12 mouse cellular contexts compared by ENCODE assay signal in the genomic region with DNA sequence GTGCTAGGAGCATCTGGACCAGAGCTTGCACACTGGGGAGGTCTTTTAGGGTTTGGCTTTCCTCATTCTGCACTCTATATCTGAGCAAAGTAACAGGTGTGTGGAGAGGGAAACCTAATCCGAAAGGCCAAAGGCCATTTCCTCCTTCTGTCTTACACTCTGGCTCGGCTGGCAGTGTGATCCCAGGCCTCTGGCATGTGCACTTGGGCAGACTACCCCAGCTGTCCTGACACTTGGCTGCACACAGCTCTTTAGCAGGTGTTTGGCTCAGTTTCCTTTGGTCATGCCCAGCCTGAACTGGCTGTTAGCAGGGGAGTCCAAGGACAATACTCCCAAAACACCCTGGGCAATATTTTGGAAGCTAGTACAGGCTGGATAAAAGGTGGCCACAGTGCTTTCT. TPM values are rescaled to one million over a fixed set of nuclear protein-coding genes. Genes with fewer than 3 reads are reported as not detected.
DNase-seq lines count a peak whose midpoint lies in the region; ATAC-seq and TF ChIP-seq lines count a peak whose summit lies in the region.
"Had no signal": no experiment of that assay in that cellular context is flagged by ENCODE, and none has a peak within 500 bp of the region (broad histone marks: within the 10 kb centered on the region; RNA-seq: fewer than 3 reads in every experiment).

No protein-coding gene starts in this region.

- no peaks in the 10 kb centered on the region for H3K27me3 ChIP-seq in liver, adult 2 months (ENCODE audit: control insufficient read depth, insufficient read depth, low read length)
- no peaks in the 10 kb centered on the region for H3K27me3 ChIP-seq in liver, embryonic 12.5 days (replicated peaks)
- H3K27me3 ChIP-seq in heart, postnatal 0 days (ENCODE audit: control insufficient read depth, insufficient read depth, low read length), result no peaks in the 10 kb centered on the region
- H3K27me3 ChIP-seq: stomach, embryonic 15.5 days had no signal

- peak; percentile 36 for DNase-seq in embryo, embryonic 10 days (ENCODE audit: low spot score)
- DNase-seq in embryo, embryonic 9.5 days (ENCODE audit: extremely low spot score), result no peak
- peak; percentile 83 for DNase-seq in liver, adult 2 months (ENCODE audit: extremely low read depth, low read depth, low spot score)
- no peak for DNase-seq in heart, postnatal 0 days (ENCODE audit: low spot score)
- peak; percentile 49 to 56 for DNase-seq in kidney, postnatal 36 days
- DNase-seq in adrenal gland, postnatal 25 days, result no peak
- DNase-seq in thymus, adult 18-20 months, result no peak

- peaks cover 53% of the 10 kb centered on the region for H3K36me3 ChIP-seq in liver, adult 2 months (ENCODE audit: control insufficient read depth, insufficient read depth, low read length)
- H3K36me3 ChIP-seq in liver, embryonic 12.5 days, result peaks cover 8% of the 10 kb centered on the region; the same call in 1 of the 2 replicates
- peaks cover 77% of the 10 kb centered on the region for H3K36me3 ChIP-seq in heart, postnatal 0 days (replicated peaks; ENCODE audit: control insufficient read depth, insufficient read depth, low read length)
- H3K36me3 ChIP-seq: stomach, embryonic 15.5 days had no signal

- no peak overlapping the region for H3K9ac ChIP-seq in liver, adult 2 months (ENCODE audit: low read depth, low read length)
- no peak overlapping the region for H3K9ac ChIP-seq in liver, embryonic 12.5 days
- no peak overlapping the region for H3K9ac ChIP-seq in heart, postnatal 0 days (replicated peaks; ENCODE audit: low read depth, low read length)
- H3K9ac ChIP-seq: liver, embryonic 14.5 days; stomach, embryonic 15.5 days had no signal

- no peak for TF ChIP-seq CTCF in liver, adult 2 months (IDR thresholded peaks at IDR 0.05; ENCODE audit: low read depth, low read length)
- no peak for TF ChIP-seq CTCF in heart, postnatal 0 days (IDR thresholded peaks at IDR 0.05; ENCODE audit: low read depth)

- no peaks in the 10 kb centered on the region; the same call in 1 of the 2 replicates for H3K4me1 ChIP-seq in liver, adult 2 months (ENCODE audit: control insufficient read depth, insufficient read depth, low read length)
- H3K4me1 ChIP-seq in liver, embryonic 12.5 days, result no peaks in the 10 kb centered on the region
- peaks cover 10% of the 10 kb centered on the region for H3K4me1 ChIP-seq in heart, postnatal 0 days (ENCODE audit: control insufficient read depth, insufficient read depth)
- H3K4me1 ChIP-seq: stomach, embryonic 15.5 days had no signal

- no peak for TF ChIP-seq EP300 in heart, postnatal 0 days (IDR thresholded peaks at IDR 0.05; ENCODE audit: low read depth)

- H3K4me3 ChIP-seq in liver, adult 2 months (ENCODE audit: insufficient read depth, low read depth, low read length), result no peak overlapping the region
- H3K4me3 ChIP-seq in liver, embryonic 12.5 days, result no peak overlapping the region
- no peak overlapping the region for H3K4me3 ChIP-seq in heart, postnatal 0 days (ENCODE audit: low read depth, low read length)
- H3K4me3 ChIP-seq: stomach, embryonic 15.5 days had no signal

- H3K4me2 ChIP-seq in liver, embryonic 12.5 days, result no peak overlapping the region
- H3K4me2 ChIP-seq in heart, postnatal 0 days (ENCODE audit: low read depth, low read length), result no peak overlapping the region
- H3K4me2 ChIP-seq: stomach, embryonic 15.5 days had no signal

- H3K79me2 ChIP-seq in liver, adult 2 months (ENCODE audit: control insufficient read depth, insufficient read depth, low read length), result no peaks in the 10 kb centered on the region

- 0 out of 2 replicates have a peak overlapping the region, but pooled peaks have one; percentile 36 for H3K27ac ChIP-seq in liver, adult 2 months (replicated peaks; ENCODE audit: insufficient read depth, low read depth, low read length)
- H3K27ac ChIP-seq in liver, embryonic 12.5 days, result no peak overlapping the region
- H3K27ac ChIP-seq in heart, postnatal 0 days (ENCODE audit: low read depth), result no peak overlapping the region
- H3K27ac ChIP-seq: liver, embryonic 14.5 days; stomach, embryonic 15.5 days had no signal

- 29% methylated on average over 2 of the region's 2 CpGs for WGBS in liver, adult 2 months
- 47% methylated on average over 2 of the region's 2 CpGs for WGBS in liver, embryonic 12.5 days (ENCODE audit: insufficient replicate concordance)
- 48% methylated on average over 2 of the region's 2 CpGs for WGBS in heart, postnatal 0 days

- TF ChIP-seq POLR2A in liver, adult 2 months (IDR thresholded peaks at IDR 0.05; ENCODE audit: extremely low read depth, insufficient read depth, low read length), result no peak

- H3K9me3 ChIP-seq in liver, embryonic 12.5 days (replicated peaks), result no peaks in the 10 kb centered on the region
- no peaks in the 10 kb centered on the region for H3K9me3 ChIP-seq in heart, postnatal 0 days (replicated peaks; ENCODE audit: control insufficient read depth, low read length)
- H3K9me3 ChIP-seq: stomach, embryonic 15.5 days had no signal

- no peak for ATAC-seq in liver, embryonic 12.5 days
- peak; percentile 41; the same call in 1 of the 2 replicates for ATAC-seq in heart, postnatal 0 days (ENCODE audit: insufficient read depth, low read depth)
- ATAC-seq: forebrain, embryonic 16.5 days; midbrain, embryonic 16.5 days had no signal

RNA-seq across cellular contexts. Expression of a gene that starts 54.1 kb away (rescaled TPM):
- total RNA-seq in liver, adult 2 months (2014; rRNA removed), result 4.6 and 7.2 TPM in 2 replicates
- polyA plus RNA-seq in liver, adult 2 months (2012; rRNA removed), result 2.5 and 5.1 TPM in 2 replicates
- 22.7 and 24.3 TPM in 2 replicates for polyA plus RNA-seq in liver, embryonic 12.5 days (2016; fragmentation: Nextera tagmentation; extraction: Ambion mirVana)
- 8.7 and 10.4 TPM in 2 replicates for total RNA-seq in heart, postnatal 0 days (2014; rRNA removed; ENCODE audit: low replicate concordance)
- polyA plus RNA-seq in heart, postnatal 0 days (2015; fragmentation: Nextera tagmentation; extraction: Ambion mirVana), result 30.8 and 32.8 TPM in 2 replicates
- total RNA-seq in adrenal gland, postnatal 25 days (2021), result 23.3 and 30.0 TPM in 2 replicates

Comparison
In these comparisons a context has a peak if more than half of its experiments do, and no peak if none do; other contexts are left out.
1. DNase-seq: peak in embryo, embryonic 10 days (single experiment), liver, adult 2 months (single experiment) and kidney, postnatal 36 days (2 of 2); none in embryo, embryonic 9.5 days (single experiment), heart, postnatal 0 days (single experiment), adrenal gland, postnatal 25 days (single experiment) and thymus, adult 18-20 months (0 of 2).